Mouse (Mus musculus): Measurements from ENCODE around the gene Cacna1c. TPM values are rescaled to one million over a fixed set of nuclear protein-coding genes. Genes with fewer than 3 reads are reported as not detected.

Gene Cacna1c
- polyA plus RNA-seq, 1 experiment from 2014 or later, result 2.8 TPM

GRCm38 (mm10) chr6:119096481-119096880, 99.7 kb downstream of the Cacna1c start:
- H3K36me3 ChIP-seq, result no peaks in the 10 kb centered on the region
- no peaks in the 10 kb centered on the region for H3K27me3 ChIP-seq (ENCODE audit: insufficient read depth, poor library complexity, severe bottlenecking)
- H3K27ac ChIP-seq, result no peak overlapping the region
- H3K9me3 ChIP-seq, result no peaks in the 10 kb centered on the region
- 84% methylated on average over 7 of the region's 7 CpGs for WGBS
- DNase-seq (ENCODE audit: low spot score), result no peak
- H3K4me3 ChIP-seq, result no peak overlapping the region
- H3K4me1 ChIP-seq (replicated peaks), result 0 out of 2 replicates have a peak, but pooled peaks cover under 1% of the 10 kb centered on the region

- Histone ChIP-seq H3K27ac (no peak overlapping the region), H3K27me3 (ENCODE audit: insufficient read depth, poor library complexity, severe bottlenecking) (no peaks in the 10 kb centered on the region), H3K4me1 (replicated peaks) (0 out of 2 replicates have a peak, but pooled peaks cover 3% of the 10 kb centered on the region), H3K36me3 (no peaks in the 10 kb centered on the region), H3K9me3 (no peaks in the 10 kb centered on the region), H3K4me3 (no peak overlapping the region)
- 88% methylated on average over 6 of the region's 6 CpGs for WGBS
- DNase-seq (ENCODE audit: low spot score), result no peak
Observed at GRCm38 (mm10) chr6:119095081-119095480, 101.1 kb downstream of the Cacna1c start.

- 85% methylated on average over 8 of the region's 8 CpGs for WGBS
- H3K27ac ChIP-seq, result no peak overlapping the region; the same call in 1 of the 2 replicates
Observed at GRCm38 (mm10) chr6:119089173-119089572, 107.0 kb downstream of the Cacna1c start.

DNA sequence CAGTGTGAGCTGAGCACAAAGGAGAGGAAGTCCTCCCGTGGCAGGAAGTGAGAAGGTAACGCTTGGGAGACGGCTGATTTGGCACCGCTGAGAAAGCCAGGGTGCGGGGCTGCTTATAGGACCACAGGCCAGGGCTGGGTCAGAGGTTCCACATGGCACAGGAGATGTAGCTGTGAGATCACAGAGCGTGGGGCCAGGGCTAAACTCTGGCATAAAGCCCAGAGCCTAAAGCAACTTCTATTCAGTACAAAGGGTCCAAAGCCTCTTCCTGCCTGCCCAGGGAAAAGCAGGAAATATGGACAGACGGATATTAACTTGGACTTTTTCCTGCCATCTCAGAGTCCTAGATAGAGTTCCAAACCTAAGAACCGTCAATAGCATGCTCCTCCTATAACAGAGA, 107.8 kb downstream of the Cacna1c start:
- H3K4me1 ChIP-seq (replicated peaks), result 0 out of 2 replicates have a peak, but pooled peaks cover 3% of the 10 kb centered on the region
- no peak overlapping the region for H3K4me3 ChIP-seq
- WGBS, result 82% methylated on average over 8 of the region's 8 CpGs
- H3K9me3 ChIP-seq, result no peaks in the 10 kb centered on the region
- no peaks in the 10 kb centered on the region for H3K36me3 ChIP-seq
- H3K27me3 ChIP-seq (ENCODE audit: insufficient read depth, poor library complexity, severe bottlenecking), result no peaks in the 10 kb centered on the region
- H3K27ac ChIP-seq, result no peak overlapping the region
- DNase-seq (ENCODE audit: low spot score), result no peak

More at GRCm38 (mm10) chr6:119089173-119089572, 107.0 kb downstream of the Cacna1c start:
- DNase-seq (ENCODE audit: low spot score), result no peak
- no peaks in the 10 kb centered on the region for H3K36me3 ChIP-seq
- H3K9me3 ChIP-seq, result no peaks in the 10 kb centered on the region
- H3K4me3 ChIP-seq, result no peak overlapping the region
- 0 out of 2 replicates have a peak, but pooled peaks cover 3% of the 10 kb centered on the region for H3K4me1 ChIP-seq (replicated peaks)
- H3K27me3 ChIP-seq (ENCODE audit: insufficient read depth, poor library complexity, severe bottlenecking), result no peaks in the 10 kb centered on the region

DNA sequence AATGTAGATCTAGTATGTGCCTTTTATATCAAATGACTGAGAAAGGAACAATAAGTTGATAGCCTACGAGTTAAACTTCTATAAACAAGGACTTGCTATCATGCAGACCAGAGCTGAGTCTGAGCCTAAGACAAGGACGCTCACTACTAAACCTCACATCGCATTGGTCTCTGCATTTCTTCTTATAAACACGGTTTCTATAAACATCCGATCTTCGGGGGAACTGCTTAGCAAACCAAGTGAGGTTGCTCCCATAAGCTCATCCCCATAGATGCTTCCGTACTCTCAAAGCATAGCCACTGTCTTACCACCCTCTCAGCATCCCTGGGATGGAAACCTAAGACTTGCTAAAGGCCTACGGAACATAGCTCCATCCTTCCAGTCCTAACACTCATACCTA, 108.3 kb downstream of the Cacna1c start:
- 0 out of 2 replicates have a peak, but pooled peaks cover 3% of the 10 kb centered on the region for H3K4me1 ChIP-seq (replicated peaks)
- H3K4me3 ChIP-seq, result no peak overlapping the region
- H3K9me3 ChIP-seq, result no peaks in the 10 kb centered on the region
- no peaks in the 10 kb centered on the region for H3K27me3 ChIP-seq (ENCODE audit: insufficient read depth, poor library complexity, severe bottlenecking)
- no peak for DNase-seq (ENCODE audit: low spot score)
- H3K27ac ChIP-seq, result no peak overlapping the region
- 94% methylated on average over 8 of the region's 8 CpGs for WGBS
- H3K36me3 ChIP-seq, result no peaks in the 10 kb centered on the region

- DNase-seq (ENCODE audit: low spot score), result no peak
- Histone ChIP-seq H3K4me3 (no peak overlapping the region), H3K27ac (no peak overlapping the region), H3K27me3 (ENCODE audit: insufficient read depth, poor library complexity, severe bottlenecking) (no peaks in the 10 kb centered on the region), H3K4me1 (replicated peaks) (peaks cover 3% of the 10 kb centered on the region; the same call in 1 of the 2 replicates), H3K36me3 (no peaks in the 10 kb centered on the region), H3K9me3 (no peaks in the 10 kb centered on the region)
- 83% methylated on average over 3 of the region's 3 CpGs for WGBS
Observed at GRCm38 (mm10) chr6:119085789-119086188, 110.4 kb downstream of the Cacna1c start.

DNA sequence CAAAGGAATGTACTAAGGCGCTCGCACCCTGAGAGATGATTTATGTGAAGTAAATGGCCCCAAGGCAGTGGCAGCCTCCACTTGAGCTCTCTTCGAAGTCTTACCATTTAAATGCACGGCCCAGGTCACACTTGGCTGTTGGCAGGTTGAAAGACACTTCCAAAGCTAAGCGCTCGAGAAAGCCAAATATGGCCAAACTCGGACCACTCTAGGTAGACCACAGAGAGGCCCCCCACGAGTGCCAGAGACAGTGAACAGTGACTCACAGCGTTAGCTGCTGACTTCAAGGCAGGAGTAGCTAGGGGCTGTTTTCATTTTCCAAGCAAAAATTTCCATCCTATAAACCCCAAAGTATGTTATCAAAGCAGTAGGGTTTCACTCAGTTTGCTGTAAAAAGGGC, 111.7 kb downstream of the Cacna1c start:
- 84% methylated on average over 9 of the region's 9 CpGs for WGBS
- peaks cover 3% of the 10 kb centered on the region; the same call in 1 of the 2 replicates for H3K4me1 ChIP-seq (replicated peaks)
- no peak overlapping the region for H3K4me3 ChIP-seq
- H3K36me3 ChIP-seq, result no peaks in the 10 kb centered on the region
- DNase-seq (ENCODE audit: low spot score), result no peak
- no peaks in the 10 kb centered on the region for H3K9me3 ChIP-seq
- H3K27me3 ChIP-seq (ENCODE audit: insufficient read depth, poor library complexity, severe bottlenecking), result no peaks in the 10 kb centered on the region
- H3K27ac ChIP-seq, result no peak overlapping the region

GRCm38 (mm10) chr6:119083559-119083958, 112.7 kb downstream of the Cacna1c start:
- Histone ChIP-seq H3K36me3 (no peaks in the 10 kb centered on the region), H3K9me3 (no peaks in the 10 kb centered on the region), H3K27me3 (ENCODE audit: insufficient read depth, poor library complexity, severe bottlenecking) (no peaks in the 10 kb centered on the region), H3K4me1 (replicated peaks) (peaks cover 6% of the 10 kb centered on the region; the same call in 1 of the 2 replicates), H3K27ac (no peak overlapping the region), H3K4me3 (no peak overlapping the region)
- 77% methylated on average over 7 of the region's 7 CpGs for WGBS
- DNase-seq (ENCODE audit: low spot score), result no peak

DNA sequence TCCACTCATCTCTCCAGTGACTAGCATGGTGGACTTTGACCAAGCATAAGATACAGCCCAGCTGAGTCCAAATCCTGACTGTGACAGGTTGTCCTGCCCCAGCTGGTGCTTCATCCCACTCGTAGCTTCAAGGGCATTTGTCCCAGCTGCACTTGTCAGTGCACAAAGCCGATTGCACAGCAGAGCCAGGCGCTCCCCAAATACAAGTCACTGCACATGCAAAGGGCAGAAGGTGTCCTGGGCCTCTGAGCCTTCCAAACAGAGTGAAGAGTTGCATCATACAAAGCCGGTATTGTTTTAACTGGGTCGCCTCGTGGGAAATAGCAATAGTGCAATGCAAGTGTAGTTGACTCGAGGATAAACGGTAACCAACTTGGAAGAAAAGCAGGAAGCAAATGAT, 113.6 kb downstream of the Cacna1c start:
- Histone ChIP-seq H3K36me3 (no peaks in the 10 kb centered on the region), H3K27me3 (ENCODE audit: insufficient read depth, poor library complexity, severe bottlenecking) (no peaks in the 10 kb centered on the region), H3K27ac (no peak overlapping the region), H3K4me1 (replicated peaks) (peaks cover 6% of the 10 kb centered on the region; the same call in 1 of the 2 replicates), H3K9me3 (no peaks in the 10 kb centered on the region), H3K4me3 (no peak overlapping the region)
- DNase-seq (ENCODE audit: low spot score), result no peak
- 75% methylated on average over 8 of the region's 8 CpGs for WGBS

- Histone ChIP-seq H3K4me3 (no peak overlapping the region), H3K4me1 (replicated peaks) (peaks cover 6% of the 10 kb centered on the region; the same call in 1 of the 2 replicates), H3K36me3 (no peaks in the 10 kb centered on the region), H3K27ac (no peak overlapping the region), H3K9me3 (no peaks in the 10 kb centered on the region), H3K27me3 (ENCODE audit: insufficient read depth, poor library complexity, severe bottlenecking) (no peaks in the 10 kb centered on the region)
- no peak for DNase-seq (ENCODE audit: low spot score)
- 95% methylated on average over 12 of the region's 12 CpGs for WGBS
Observed at GRCm38 (mm10) chr6:119081650-119082049, 114.6 kb downstream of the Cacna1c start.

- no peak for DNase-seq (ENCODE audit: low spot score)
- 81% methylated on average over 8 of the region's 8 CpGs for WGBS
Observed at GRCm38 (mm10) chr6:119079626-119080025, 116.6 kb downstream of the Cacna1c start.

GRCm38 (mm10) chr6:119078912-119079311, 117.3 kb downstream of the Cacna1c start:
- 83% methylated on average over 9 of the region's 9 CpGs for WGBS
- peak overlapping the region; percentile 41 for H3K27ac ChIP-seq
- peaks cover 6% of the 10 kb centered on the region; the same call in 1 of the 2 replicates for H3K4me1 ChIP-seq (replicated peaks)

More at GRCm38 (mm10) chr6:119079626-119080025, 116.6 kb downstream of the Cacna1c start:
- H3K36me3 ChIP-seq, result no peaks in the 10 kb centered on the region
- no peak overlapping the region for H3K4me3 ChIP-seq
- H3K9me3 ChIP-seq, result no peaks in the 10 kb centered on the region
- no peaks in the 10 kb centered on the region for H3K27me3 ChIP-seq (ENCODE audit: insufficient read depth, poor library complexity, severe bottlenecking)
- H3K27ac ChIP-seq, result no peak overlapping the region
- peaks cover 6% of the 10 kb centered on the region; the same call in 1 of the 2 replicates for H3K4me1 ChIP-seq (replicated peaks)

GRCm38 (mm10) chr6:119077231-119077630, 119.0 kb downstream of the Cacna1c start:
- no peaks in the 10 kb centered on the region for H3K9me3 ChIP-seq
- 95% methylated on average over 6 of the region's 6 CpGs for WGBS
- H3K36me3 ChIP-seq, result no peaks in the 10 kb centered on the region
- DNase-seq (ENCODE audit: low spot score), result no peak
- H3K4me3 ChIP-seq, result no peak overlapping the region
- H3K27me3 ChIP-seq (ENCODE audit: insufficient read depth, poor library complexity, severe bottlenecking), result no peaks in the 10 kb centered on the region
- 0 out of 2 replicates have a peak, but pooled peaks cover 3% of the 10 kb centered on the region for H3K4me1 ChIP-seq (replicated peaks)
- H3K27ac ChIP-seq, result no peak overlapping the region

More at GRCm38 (mm10) chr6:119078912-119079311, 117.3 kb downstream of the Cacna1c start:
- H3K4me3 ChIP-seq, result no peak overlapping the region
- no peak for DNase-seq (ENCODE audit: low spot score)
- no peaks in the 10 kb centered on the region for H3K27me3 ChIP-seq (ENCODE audit: insufficient read depth, poor library complexity, severe bottlenecking)
- H3K9me3 ChIP-seq, result no peaks in the 10 kb centered on the region
- no peaks in the 10 kb centered on the region for H3K36me3 ChIP-seq
